Mouse (Mus musculus): ENCODE measurements at regions not wholly inside any gene's neighbourhood (a gene's known extent, or its start where the extent isn't known, plus 50 kb on each side); places are given as distances from the start of the nearest gene placed in this dataset.

- no peak overlapping the region for H3K27ac ChIP-seq (ENCODE audit: low read depth, low read length)
- no peaks in the 10 kb centered on the region for H3K27me3 ChIP-seq (ENCODE audit: control insufficient read depth, insufficient read depth, low read length)
- H3K4me2 ChIP-seq (replicated peaks; ENCODE audit: low read depth, low read length) = no peak overlapping the region
- ATAC-seq (ENCODE audit: low FRiP score) (no peak), DNase-seq (ENCODE audit: low spot score) (no peak)
- no peaks in the 10 kb centered on the region for H3K4me1 ChIP-seq (replicated peaks; ENCODE audit: control insufficient read depth, insufficient read depth, low read length)
- H3K36me3 ChIP-seq (ENCODE audit: control insufficient read depth, insufficient read depth, low read length) = no peaks in the 10 kb centered on the region
- H3K4me3 ChIP-seq (ENCODE audit: low read depth, low read length) = no peak overlapping the region
- WGBS = 90% methylated on average over 2 of the region's 2 CpGs
- H3K9me3 ChIP-seq (ENCODE audit: control insufficient read depth, low read length) = no peaks in the 10 kb centered on the region
- H3K9ac ChIP-seq (ENCODE audit: low read depth, low read length) = no peak overlapping the region
Measured at GRCm38 (mm10) chr7:111932725-111933124, 90.6 kb upstream of the Usp47 start.

GRCm38 (mm10) chr7:111919961-111920360 lies 103.3 kb upstream of the Usp47 start:
- 81% methylated on average over 1 of the region's 1 CpGs for WGBS
- no peaks in the 10 kb centered on the region for H3K27me3 ChIP-seq (ENCODE audit: control insufficient read depth, insufficient read depth, low read length)
- no peak overlapping the region for H3K4me3 ChIP-seq (ENCODE audit: low read depth, low read length)
- no peaks in the 10 kb centered on the region for H3K36me3 ChIP-seq (ENCODE audit: control insufficient read depth, insufficient read depth, low read length)
- ATAC-seq (ENCODE audit: low FRiP score) (no peak), DNase-seq (ENCODE audit: low spot score) (no peak)
- no peak overlapping the region for H3K27ac ChIP-seq (ENCODE audit: low read depth, low read length)
- no peaks in the 10 kb centered on the region for H3K4me1 ChIP-seq (replicated peaks; ENCODE audit: control insufficient read depth, insufficient read depth, low read length)
- H3K9me3 ChIP-seq (ENCODE audit: control insufficient read depth, low read length) = no peaks in the 10 kb centered on the region
- H3K4me2 ChIP-seq (replicated peaks; ENCODE audit: low read depth, low read length) = no peak overlapping the region
- no peak overlapping the region for H3K9ac ChIP-seq (ENCODE audit: low read depth, low read length)

- H3K27ac ChIP-seq (ENCODE audit: low read depth, low read length) = no peak overlapping the region
- H3K36me3 ChIP-seq (ENCODE audit: control insufficient read depth, insufficient read depth, low read length) = no peaks in the 10 kb centered on the region
- H3K9ac ChIP-seq (ENCODE audit: low read depth, low read length) = no peak overlapping the region
- no peak overlapping the region for H3K4me3 ChIP-seq (ENCODE audit: low read depth, low read length)
- no peak for ATAC-seq (ENCODE audit: low FRiP score)
- no peak for DNase-seq (ENCODE audit: low spot score)
- H3K9me3 ChIP-seq (ENCODE audit: control insufficient read depth, low read length) = no peaks in the 10 kb centered on the region; the same call in 1 of the 2 replicates
- 87% methylated on average over 7 of the region's 7 CpGs for WGBS
- no peak overlapping the region for H3K4me2 ChIP-seq (replicated peaks; ENCODE audit: low read depth, low read length)
- H3K4me1 ChIP-seq (replicated peaks; ENCODE audit: control insufficient read depth, insufficient read depth, low read length) = no peaks in the 10 kb centered on the region
- no peaks in the 10 kb centered on the region for H3K27me3 ChIP-seq (ENCODE audit: control insufficient read depth, insufficient read depth, low read length)
Measured at GRCm38 (mm10) chr7:111903741-111904231, 119.5 kb upstream of the Usp47 start.

GRCm38 (mm10) chr7:111897016-111897415 lies 117.2 kb upstream of the Galnt18 start:
- no peak overlapping the region for H3K4me3 ChIP-seq (ENCODE audit: low read depth, low read length)
- no peaks in the 10 kb centered on the region for H3K36me3 ChIP-seq (ENCODE audit: control insufficient read depth, insufficient read depth, low read length)
- H3K27me3 ChIP-seq (ENCODE audit: control insufficient read depth, insufficient read depth, low read length) = no peaks in the 10 kb centered on the region
- no peaks in the 10 kb centered on the region for H3K4me1 ChIP-seq (replicated peaks; ENCODE audit: control insufficient read depth, insufficient read depth, low read length)
- no peak overlapping the region for H3K9ac ChIP-seq (ENCODE audit: low read depth, low read length)
- DNase-seq (ENCODE audit: low spot score) (no peak), ATAC-seq (ENCODE audit: low FRiP score) (no peak)
- H3K4me2 ChIP-seq (replicated peaks; ENCODE audit: low read depth, low read length) = no peak overlapping the region
- H3K27ac ChIP-seq (ENCODE audit: low read depth, low read length) = no peak overlapping the region
- WGBS = 78% methylated on average over 1 of the region's 1 CpGs
- H3K9me3 ChIP-seq (ENCODE audit: control insufficient read depth, low read length) = no peaks in the 10 kb centered on the region; the same call in 1 of the 2 replicates

GRCm38 (mm10) chr7:111896255-111896654 lies 116.5 kb upstream of the Galnt18 start:
- Histone ChIP-seq H3K9me3 (ENCODE audit: control insufficient read depth, low read length) (no peaks in the 10 kb centered on the region), H3K27me3 (ENCODE audit: control insufficient read depth, insufficient read depth, low read length) (no peaks in the 10 kb centered on the region), H3K4me2 (replicated peaks; ENCODE audit: low read depth, low read length) (no peak overlapping the region), H3K9ac (ENCODE audit: low read depth, low read length) (no peak overlapping the region), H3K36me3 (ENCODE audit: control insufficient read depth, insufficient read depth, low read length) (no peaks in the 10 kb centered on the region), H3K27ac (ENCODE audit: low read depth, low read length) (no peak overlapping the region), H3K4me3 (ENCODE audit: low read depth, low read length) (no peak overlapping the region), H3K4me1 (replicated peaks; ENCODE audit: control insufficient read depth, insufficient read depth, low read length) (no peaks in the 10 kb centered on the region)
- no peak for ATAC-seq (ENCODE audit: low FRiP score)
- no peak for DNase-seq (ENCODE audit: low spot score)
- 83% methylated on average over 5 of the region's 5 CpGs for WGBS

- no peak for DNase-seq (ENCODE audit: low spot score)
- no peak for ATAC-seq (ENCODE audit: low FRiP score)
- 78% methylated on average over 2 of the region's 2 CpGs for WGBS
- H3K4me3 ChIP-seq (ENCODE audit: low read depth, low read length) = no peak overlapping the region
- no peaks in the 10 kb centered on the region for H3K4me1 ChIP-seq (replicated peaks; ENCODE audit: control insufficient read depth, insufficient read depth, low read length)
- no peak overlapping the region for H3K9ac ChIP-seq (ENCODE audit: low read depth, low read length)
- no peak overlapping the region for H3K4me2 ChIP-seq (replicated peaks; ENCODE audit: low read depth, low read length)
- H3K27ac ChIP-seq (ENCODE audit: low read depth, low read length) = no peak overlapping the region
- H3K36me3 ChIP-seq (ENCODE audit: control insufficient read depth, insufficient read depth, low read length) = no peaks in the 10 kb centered on the region
- no peaks in the 10 kb centered on the region for H3K9me3 ChIP-seq (ENCODE audit: control insufficient read depth, low read length)
- no peaks in the 10 kb centered on the region for H3K27me3 ChIP-seq (ENCODE audit: control insufficient read depth, insufficient read depth, low read length)
Measured at GRCm38 (mm10) chr7:111882991-111883390, 103.2 kb upstream of the Galnt18 start.

GRCm38 (mm10) chr7:111880067-111880675 lies 100.4 kb upstream of the Galnt18 start:
- Histone ChIP-seq H3K9me3 (ENCODE audit: control insufficient read depth, low read length) (no peaks in the 10 kb centered on the region), H3K9ac (ENCODE audit: low read depth, low read length) (no peak overlapping the region), H3K4me2 (replicated peaks; ENCODE audit: low read depth, low read length) (no peak overlapping the region), H3K27ac (ENCODE audit: low read depth, low read length) (no peak overlapping the region), H3K4me3 (ENCODE audit: low read depth, low read length) (no peak overlapping the region), H3K4me1 (replicated peaks; ENCODE audit: control insufficient read depth, insufficient read depth, low read length) (no peaks in the 10 kb centered on the region), H3K27me3 (ENCODE audit: control insufficient read depth, insufficient read depth, low read length) (no peaks in the 10 kb centered on the region), H3K36me3 (ENCODE audit: control insufficient read depth, insufficient read depth, low read length) (no peaks in the 10 kb centered on the region)
- no peak for DNase-seq (ENCODE audit: low spot score)
- WGBS = 82% methylated on average over 4 of the region's 4 CpGs
- ATAC-seq (ENCODE audit: low FRiP score) = no peak

- Histone ChIP-seq H3K4me2 (replicated peaks; ENCODE audit: low read depth, low read length) (no peak overlapping the region), H3K36me3 (ENCODE audit: control insufficient read depth, insufficient read depth, low read length) (no peaks in the 10 kb centered on the region), H3K27ac (ENCODE audit: low read depth, low read length) (no peak overlapping the region), H3K9ac (ENCODE audit: low read depth, low read length) (no peak overlapping the region), H3K27me3 (ENCODE audit: control insufficient read depth, insufficient read depth, low read length) (no peaks in the 10 kb centered on the region), H3K4me3 (ENCODE audit: low read depth, low read length) (no peak overlapping the region), H3K9me3 (ENCODE audit: control insufficient read depth, low read length) (no peaks in the 10 kb centered on the region), H3K4me1 (replicated peaks; ENCODE audit: control insufficient read depth, insufficient read depth, low read length) (no peaks in the 10 kb centered on the region)
- 93% methylated on average over 1 of the region's 1 CpGs for WGBS
- no peak for DNase-seq (ENCODE audit: low spot score)
- ATAC-seq (ENCODE audit: low FRiP score) = no peak
Measured at GRCm38 (mm10) chr7:111877591-111877990, 97.8 kb upstream of the Galnt18 start.

GRCm38 (mm10) chr7:111875949-111876348 lies 96.2 kb upstream of the Galnt18 start:
- 100% methylated on average over 1 of the region's 1 CpGs for WGBS
- H3K4me1 ChIP-seq (replicated peaks; ENCODE audit: control insufficient read depth, insufficient read depth, low read length) = no peaks in the 10 kb centered on the region
- DNase-seq (ENCODE audit: low spot score) = no peak
- no peak overlapping the region for H3K27ac ChIP-seq (ENCODE audit: low read depth, low read length)
- H3K4me3 ChIP-seq (ENCODE audit: low read depth, low read length) = no peak overlapping the region
- H3K36me3 ChIP-seq (ENCODE audit: control insufficient read depth, insufficient read depth, low read length) = no peaks in the 10 kb centered on the region
- H3K27me3 ChIP-seq (ENCODE audit: control insufficient read depth, insufficient read depth, low read length) = no peaks in the 10 kb centered on the region
- H3K4me2 ChIP-seq (replicated peaks; ENCODE audit: low read depth, low read length) = no peak overlapping the region
- no peak overlapping the region for H3K9ac ChIP-seq (ENCODE audit: low read depth, low read length)
- no peak for ATAC-seq (ENCODE audit: low FRiP score)
- no peaks in the 10 kb centered on the region for H3K9me3 ChIP-seq (ENCODE audit: control insufficient read depth, low read length)
